Mouse (Mus musculus): ENCODE results near the gene Samd1. TPM values are rescaled to one million over a fixed set of nuclear protein-coding genes. Genes with fewer than 3 reads are reported as not detected.
"Not testable (repeated sequence)": the region's sequence is repeated elsewhere in the genome, so short reads cannot be mapped to it uniquely, and the experiment has no call there.

Samd1 gene
- polyA plus RNA-seq, 1 experiment from 2014 or later: 10.2 TPM

GRCm38 (mm10) chr8:83994030-83994429 lies 3.4 kb upstream of the Samd1 start:
- no peak overlapping the region for H3K27ac ChIP-seq
- no peak for DNase-seq (ENCODE audit: extremely low spot score, low spot score)
- H3K36me3 ChIP-seq (replicated peaks): peaks cover 65% of the 10 kb centered on the region
- H3K4me3 ChIP-seq: no peak overlapping the region
- H3K27me3 ChIP-seq (ENCODE audit: poor library complexity, severe bottlenecking): peaks cover 7% of the 10 kb centered on the region
- WGBS: 94% methylated on average over 3 of the region's 3 CpGs
- H3K4me1 ChIP-seq: peaks cover 19% of the 10 kb centered on the region
- H3K9me3 ChIP-seq: no peaks in the 10 kb centered on the region

DNA sequence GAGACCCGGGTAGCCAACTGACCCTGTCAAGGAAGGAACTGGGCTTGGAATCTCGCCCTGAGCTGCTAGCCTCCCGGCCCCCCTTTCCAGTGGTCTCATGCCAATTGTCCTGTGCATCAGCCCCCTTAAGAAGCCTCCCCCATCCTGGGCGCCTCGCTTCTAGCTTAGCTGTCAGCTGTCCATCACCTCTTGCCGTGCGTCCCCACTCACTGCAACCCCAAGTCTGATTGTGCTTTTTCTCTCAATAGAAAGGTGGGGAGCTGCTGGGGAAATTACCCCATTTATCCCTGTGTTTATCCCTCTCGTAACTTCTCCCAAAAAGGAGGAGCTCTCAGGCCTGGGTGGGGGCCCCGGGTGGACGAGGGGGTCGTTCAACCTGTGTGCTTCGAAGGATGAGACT lies 1.5 kb upstream of the Samd1 start:
- 9% methylated on average over 12 of the region's 12 CpGs for WGBS
- H3K4me3 ChIP-seq: peak overlapping the region; percentile 85
- no peaks in the 10 kb centered on the region for H3K9me3 ChIP-seq
- H3K4me1 ChIP-seq: peaks cover 37% of the 10 kb centered on the region
- peaks cover 65% of the 10 kb centered on the region for H3K36me3 ChIP-seq (replicated peaks)
- H3K27ac ChIP-seq: peak overlapping the region; percentile 96; the same call in 1 of the 2 replicates
- peaks cover 26% of the 10 kb centered on the region for H3K27me3 ChIP-seq (ENCODE audit: poor library complexity, severe bottlenecking)
- DNase-seq (ENCODE audit: extremely low spot score, low spot score): no peak

DNA sequence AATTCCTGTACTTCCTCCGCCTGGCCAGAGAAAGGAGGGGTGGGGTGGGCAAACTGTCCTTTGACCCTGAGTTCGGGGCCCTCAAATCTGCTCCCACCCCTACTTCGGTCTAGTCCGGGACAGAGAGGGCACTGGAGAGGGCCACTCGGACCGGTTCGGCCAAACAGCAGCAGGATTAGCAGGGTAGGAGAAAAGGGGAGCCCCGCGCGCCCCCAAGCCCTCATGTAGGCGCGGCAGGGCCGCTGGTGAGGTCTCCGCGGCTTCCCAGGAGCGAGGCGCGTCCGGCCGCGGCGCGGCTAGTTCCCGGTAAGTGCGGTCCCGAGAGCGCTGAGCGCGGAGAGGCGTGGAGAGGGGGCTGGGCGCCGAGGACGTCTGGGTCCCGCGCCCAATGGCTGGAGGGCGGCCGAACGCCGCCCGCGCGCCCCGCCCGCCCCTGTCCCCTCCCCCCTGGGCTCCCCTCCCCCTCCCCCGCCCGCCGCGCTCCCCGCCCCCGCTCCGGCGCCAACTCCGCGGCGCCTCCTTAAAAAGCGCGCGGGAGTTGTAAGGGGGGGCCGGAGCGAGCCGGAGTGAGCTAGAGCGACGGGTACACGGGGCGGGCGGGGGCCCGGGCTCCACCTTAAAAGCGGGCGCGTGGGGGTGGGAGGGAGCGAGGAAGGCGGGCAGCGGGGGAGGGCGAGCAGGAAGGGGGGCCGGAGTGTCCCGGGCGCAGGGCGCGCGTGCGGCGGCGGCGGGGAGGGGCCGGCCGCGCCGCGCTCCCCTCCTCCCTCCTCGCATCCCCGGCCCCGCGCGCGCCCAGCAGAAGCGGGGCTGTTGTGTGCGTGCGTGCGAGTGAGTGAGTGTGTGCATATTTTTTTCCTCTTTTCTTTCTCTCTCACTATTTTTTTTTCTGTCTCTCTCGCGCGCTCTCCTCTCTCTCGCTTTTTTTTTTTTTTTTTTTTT lies 636 bp upstream of the Samd1 start:
- Histone ChIP-seq H3K27me3 (ENCODE audit: poor library complexity, severe bottlenecking) (peaks cover 35% of the 10 kb centered on the region), H3K36me3 (replicated peaks) (peaks cover 65% of the 10 kb centered on the region), H3K4me3 (peak overlapping the region; percentile 85), H3K4me1 (peaks cover 45% of the 10 kb centered on the region), H3K27ac (peak overlapping the region; percentile 96), H3K9me3 (no peaks in the 10 kb centered on the region)
- WGBS: under 1% methylated on average over 69 of the region's 103 CpGs
- DNase-seq (ENCODE audit: extremely low spot score, low spot score): peak; percentile 83

DNA sequence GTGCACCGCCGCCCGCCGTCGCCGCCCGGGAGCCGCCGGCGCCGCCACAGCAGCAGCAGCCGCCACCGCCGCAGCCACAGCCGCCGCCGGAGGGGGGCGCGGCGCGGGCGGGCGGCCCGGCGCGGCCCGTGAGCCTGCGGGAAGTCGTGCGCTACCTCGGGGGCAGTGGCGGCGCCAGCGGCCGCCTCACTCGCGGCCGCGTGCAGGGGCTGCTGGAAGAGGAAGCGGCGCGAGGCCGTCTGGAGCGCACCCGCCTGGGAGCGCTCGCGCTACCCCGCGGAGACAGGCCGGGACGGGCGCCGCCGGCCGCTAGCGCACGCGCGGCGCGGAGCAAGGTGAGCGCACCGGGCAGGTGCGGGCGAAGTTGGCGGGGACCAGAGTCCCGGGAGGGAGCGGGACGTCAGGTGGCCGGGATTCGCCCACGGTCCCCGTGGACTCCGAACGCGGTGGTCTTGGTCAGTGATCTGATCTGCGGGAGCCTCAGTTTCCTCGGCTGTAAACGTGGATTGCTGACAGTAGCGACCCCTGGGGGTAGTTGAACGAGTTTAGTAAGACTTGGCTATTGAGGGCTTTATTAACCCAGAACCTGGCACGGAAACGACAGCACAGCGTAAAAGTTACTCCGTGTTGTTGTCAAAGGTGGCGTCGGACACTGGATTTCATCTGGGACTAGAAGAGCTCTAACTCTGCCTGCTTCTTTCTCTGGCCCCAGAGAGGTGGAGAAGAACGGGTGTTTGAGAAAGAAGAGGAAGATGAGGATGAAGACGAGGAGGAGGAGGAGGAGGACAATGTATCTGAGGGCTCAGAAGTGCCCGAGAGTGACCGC lies 972 bp downstream of the Samd1 start:
- no peaks in the 10 kb centered on the region for H3K9me3 ChIP-seq
- H3K36me3 ChIP-seq (replicated peaks): peaks cover 63% of the 10 kb centered on the region
- peaks cover 51% of the 10 kb centered on the region for H3K27me3 ChIP-seq (ENCODE audit: poor library complexity, severe bottlenecking)
- H3K4me1 ChIP-seq: peaks cover 55% of the 10 kb centered on the region
- 6% methylated on average over 89 of the region's 92 CpGs for WGBS
- H3K4me3 ChIP-seq: peak overlapping the region; percentile 85
- H3K27ac ChIP-seq: peak overlapping the region; percentile 88
- peak; percentile 68 for DNase-seq (ENCODE audit: extremely low spot score, low spot score)

- no peaks in the 10 kb centered on the region for H3K9me3 ChIP-seq
- peaks cover 62% of the 10 kb centered on the region for H3K4me1 ChIP-seq
- no peak for DNase-seq (ENCODE audit: extremely low spot score, low spot score)
- H3K27me3 ChIP-seq (ENCODE audit: poor library complexity, severe bottlenecking): peaks cover 58% of the 10 kb centered on the region
- peak overlapping the region; percentile 85 for H3K4me3 ChIP-seq
- H3K27ac ChIP-seq: peak overlapping the region; percentile 88; the same call in 1 of the 2 replicates
- WGBS: 70% methylated on average over 16 of the region's 16 CpGs
- H3K36me3 ChIP-seq (replicated peaks): peaks cover 56% of the 10 kb centered on the region
These were observed 1.7 kb downstream of the Samd1 start for GRCm38 (mm10) chr8:83999057-83999705.

DNA sequence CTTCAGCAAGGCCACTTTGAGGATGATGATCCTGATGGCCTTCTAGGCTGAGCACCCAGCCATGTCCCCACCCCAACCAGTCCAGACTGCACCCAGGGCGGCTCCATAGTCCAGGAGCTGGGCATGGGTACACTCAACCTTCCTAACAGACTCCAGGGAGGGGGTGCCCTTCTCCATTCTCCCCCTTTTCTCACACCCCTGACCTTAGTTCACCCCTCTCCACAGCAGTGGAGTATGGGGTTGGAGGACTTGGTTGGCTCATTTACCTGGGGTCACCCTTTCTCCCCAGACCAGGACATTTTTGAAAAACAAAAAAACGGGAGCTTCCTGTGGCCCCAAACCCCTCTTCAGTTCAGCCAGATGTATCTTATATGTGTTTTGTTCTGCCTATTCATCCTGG lies 2.4 kb downstream of the Samd1 start:
- 92% methylated on average over 2 of the region's 2 CpGs for WGBS
- H3K27ac ChIP-seq: no peak overlapping the region
- peaks cover 58% of the 10 kb centered on the region for H3K27me3 ChIP-seq (ENCODE audit: poor library complexity, severe bottlenecking)
- H3K4me3 ChIP-seq: peak overlapping the region; percentile 85; the same call in 1 of the 2 replicates
- no peak for DNase-seq (ENCODE audit: extremely low spot score, low spot score)
- H3K4me1 ChIP-seq: peaks cover 67% of the 10 kb centered on the region
- H3K36me3 ChIP-seq (replicated peaks): peaks cover 50% of the 10 kb centered on the region
- no peaks in the 10 kb centered on the region for H3K9me3 ChIP-seq

GRCm38 (mm10) chr8:84001281-84002000 lies 4.0 kb downstream of the Samd1 start, which contains the start of gene 1700067K01Rik:
Gene 1700067K01Rik (plus strand): TSS chr8:84001502.
- DNase-seq (ENCODE audit: extremely low spot score, low spot score): no peak
- Histone ChIP-seq H3K4me1 (peaks cover 65% of the 10 kb centered on the region), H3K9me3 (no peaks in the 10 kb centered on the region), H3K36me3 (replicated peaks) (peaks cover 44% of the 10 kb centered on the region), H3K27ac (no peak within 1 kb of the TSS; the same call in 1 of the 2 replicates), H3K4me3 (peak within 1 kb of the TSS; percentile 39), H3K27me3 (ENCODE audit: poor library complexity, severe bottlenecking) (peaks cover 54% of the 10 kb centered on the region)
- WGBS: 15% methylated on average over 61 of the region's 61 CpGs

DNA sequence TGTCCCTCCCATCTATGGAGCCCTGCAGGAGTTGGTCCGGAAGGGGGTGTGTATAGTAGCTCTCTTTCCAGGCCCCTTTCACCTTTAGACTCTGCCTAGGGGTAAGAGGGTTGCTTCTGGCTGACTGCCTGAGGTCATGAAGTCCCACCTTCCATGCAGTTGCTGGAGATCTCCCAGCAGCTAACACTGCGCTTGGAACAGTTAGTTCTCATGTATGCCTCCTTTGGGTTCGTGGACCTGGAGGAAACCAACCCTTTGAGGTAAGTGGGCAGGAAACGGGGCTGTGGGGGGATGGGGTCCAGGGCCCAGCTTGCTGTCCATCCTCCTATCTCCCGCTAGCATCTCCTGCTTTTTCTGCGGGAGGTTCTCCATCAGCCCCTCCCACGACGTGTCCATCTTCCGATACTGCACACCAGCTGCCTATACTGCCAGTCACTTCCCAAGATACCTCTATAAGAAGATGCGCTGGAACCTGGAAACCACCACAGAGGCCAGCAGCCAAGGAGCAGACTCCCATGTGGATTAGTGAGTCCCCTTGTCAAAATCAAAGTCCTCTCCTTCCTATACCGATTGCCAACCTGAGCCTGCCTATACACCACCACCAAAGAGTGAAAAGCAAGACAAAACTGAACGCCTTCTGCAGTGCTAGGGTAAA lies 5.6 kb downstream of the Samd1 start:
- Histone ChIP-seq H3K9me3 (no peaks in the 10 kb centered on the region), H3K36me3 (replicated peaks) (peaks cover 44% of the 10 kb centered on the region), H3K4me1 (peaks cover 61% of the 10 kb centered on the region), H3K27me3 (ENCODE audit: poor library complexity, severe bottlenecking) (peaks cover 54% of the 10 kb centered on the region), H3K27ac (no peak overlapping the region), H3K4me3 (no peak overlapping the region; the same call in 1 of the 2 replicates)
- no peak for DNase-seq (ENCODE audit: extremely low spot score, low spot score)
- WGBS: 61% methylated on average over 12 of the region's 12 CpGs

DNA sequence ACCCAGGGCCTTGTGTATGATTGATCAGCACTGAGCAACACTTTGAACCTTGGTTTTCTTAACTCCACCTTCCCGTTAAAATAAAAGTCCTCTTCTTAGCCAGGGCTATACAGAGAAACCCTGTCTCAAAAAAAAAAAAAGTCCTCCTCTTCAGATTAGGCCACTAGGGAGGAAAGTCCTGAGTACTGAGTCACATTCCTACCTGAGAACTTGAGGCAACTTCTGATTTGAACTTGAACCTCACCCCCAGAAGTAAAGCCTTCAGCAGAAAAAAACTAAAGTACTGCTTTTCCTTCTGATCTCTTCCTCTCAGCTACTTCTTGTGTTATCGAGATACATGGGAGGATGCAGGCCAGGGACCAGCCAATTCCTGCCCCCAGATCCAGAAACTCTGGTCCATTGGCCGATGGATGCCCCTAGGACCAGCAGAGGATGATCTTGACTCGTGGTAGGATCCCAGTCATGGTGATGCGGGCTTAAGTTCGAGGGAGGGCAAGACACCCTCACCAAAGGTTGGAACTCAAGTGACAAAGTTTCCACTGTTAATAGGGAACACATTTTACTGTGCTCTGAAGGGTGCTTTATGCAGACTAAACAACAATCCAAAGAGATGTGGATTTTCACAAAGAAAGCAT lies 6.3 kb downstream of the Samd1 start:
- H3K36me3 ChIP-seq (replicated peaks): peaks cover 44% of the 10 kb centered on the region
- H3K27ac ChIP-seq: no peak overlapping the region
- H3K27me3 ChIP-seq (ENCODE audit: poor library complexity, severe bottlenecking): peaks cover 54% of the 10 kb centered on the region
- peak overlapping the region; percentile 64 for H3K4me3 ChIP-seq
- no peaks in the 10 kb centered on the region for H3K9me3 ChIP-seq
- peaks cover 56% of the 10 kb centered on the region for H3K4me1 ChIP-seq
- DNase-seq (ENCODE audit: extremely low spot score, low spot score): no peak
- WGBS: 82% methylated on average over 6 of the region's 6 CpGs

DNA sequence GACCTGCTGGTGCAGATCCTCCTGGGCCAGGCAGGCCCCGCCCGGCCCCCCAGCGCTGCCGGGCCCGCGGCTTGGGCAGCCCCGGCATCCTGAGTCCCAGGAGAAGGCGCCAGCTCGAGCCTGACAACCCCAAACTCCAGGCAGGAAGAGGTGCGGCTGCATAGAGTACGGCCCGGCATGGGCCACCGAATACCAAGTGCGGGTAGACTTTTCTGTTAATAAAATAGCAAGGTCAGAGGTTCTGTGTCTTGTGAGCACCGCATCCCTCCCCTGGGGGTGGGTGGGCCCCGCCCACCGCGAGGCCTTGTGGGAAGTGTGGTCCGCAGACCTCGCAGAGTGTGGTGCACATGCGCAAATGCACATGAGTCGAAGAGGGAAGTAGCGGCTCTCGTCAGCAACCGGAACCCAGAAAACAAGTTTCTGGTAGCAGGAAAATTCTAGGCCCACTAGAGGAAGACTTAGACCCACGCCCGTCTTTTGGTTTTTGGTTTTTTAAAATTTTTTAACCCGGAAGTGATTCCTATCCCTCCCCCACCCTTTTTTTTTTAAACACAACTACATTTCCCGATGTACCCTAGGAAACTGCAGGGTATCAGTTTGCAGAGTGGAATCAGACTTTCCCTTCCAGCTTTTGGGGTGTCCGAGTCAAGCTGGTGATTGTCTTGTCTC lies 7.2 kb downstream of the Samd1 start:
- Histone ChIP-seq H3K9me3 (no peaks in the 10 kb centered on the region), H3K27me3 (ENCODE audit: poor library complexity, severe bottlenecking) (peaks cover 47% of the 10 kb centered on the region), H3K27ac (peak overlapping the region; percentile 84), H3K4me1 (peaks cover 48% of the 10 kb centered on the region), H3K4me3 (peak overlapping the region; percentile 64), H3K36me3 (replicated peaks) (peaks cover 35% of the 10 kb centered on the region)
- WGBS: 1% methylated on average over 30 of the region's 30 CpGs
- peak; percentile 89 for DNase-seq (ENCODE audit: extremely low spot score, low spot score)

GRCm38 (mm10) chr8:84005502-84005901 lies 8.0 kb downstream of the Samd1 start:
- not testable (repeated sequence) for H3K4me3 ChIP-seq
- peaks cover 47% of the 10 kb centered on the region for H3K27me3 ChIP-seq (ENCODE audit: poor library complexity, severe bottlenecking)
- 92% methylated on average over 7 of the region's 7 CpGs for WGBS

More at GRCm38 (mm10) chr8:84005502-84005901, 8.0 kb downstream of the Samd1 start:
- Histone ChIP-seq H3K36me3 (replicated peaks) (peaks cover 26% of the 10 kb centered on the region), H3K4me1 (peaks cover 50% of the 10 kb centered on the region)
- H3K27ac ChIP-seq; H3K9me3 ChIP-seq; DNase-seq (ENCODE audit: extremely low spot score, low spot score): not testable (repeated sequence)

All from forebrain, embryonic 10.5 days (tissue).